Mouse (Mus musculus) cortical plate, adult 2 months (tissue): Measurements from ENCODE around the gene Btbd10. TPM values are rescaled to one million over a fixed set of nuclear protein-coding genes. Genes with fewer than 3 reads are reported as not detected.

ENCODE experiments used
- H3K27ac ChIP-seq: fragments of 200-500 bp; 2 replicates; pipeline ENCODE4 v1.5.1; 2012; ENCODE audit warnings: low read length, control low read depth, inconsistent platforms; ENCODE audit not compliant: insufficient read depth
- H3K4me1 ChIP-seq: fragments of 200-500 bp; 2 replicates; pipeline ENCODE4 v1.6.1; 2011; ENCODE audit warnings: low read length; ENCODE audit not compliant: control insufficient read depth, insufficient read depth
- H3K4me3 ChIP-seq: fragments of 200-500 bp; 2 replicates; pipeline ENCODE4 v1.5.1; 2011; ENCODE audit warnings: mild to moderate bottlenecking, low read length, control low read depth; ENCODE audit not compliant: insufficient read depth
- CTCF ChIP-seq: fragments of 200-500 bp; IDR thresholded peaks from 2 replicates; pipeline ENCODE4 v1.5.1; 2011; ENCODE audit warnings: mild to moderate bottlenecking, control low read depth, low read length; ENCODE audit not compliant: insufficient read depth; ENCODE audit errors: extremely low read depth
- POLR2A ChIP-seq: fragments of 200-500 bp; IDR thresholded peaks from 2 replicates; pipeline ENCODE4 v1.6.1; 2011; ENCODE audit warnings: mild to moderate bottlenecking, low read length, control low read depth; ENCODE audit not compliant: insufficient read depth; ENCODE audit errors: extremely low read depth
- polyA plus RNA-seq: library from polyadenylated mRNA; depleted of rRNA; stranded (reverse); fragments of >200 nt; gene quantifications from 2 replicates; pipeline ENCODE4 v1.2.3, GENCODE M21; 2012; rRNA removed

Btbd10 gene
- 75.1 and 81.9 TPM in 2 replicates for polyA plus RNA-seq

GRCm38 (mm10) chr7:113368746-113369619 is at the start of gene Btbd10:
Btbd10 (minus strand) TSS chr7:113369392.
- TF ChIP-seq CTCF, result no peak
- TF ChIP-seq POLR2A, result peak; percentile 95
- no peak within 1 kb of the TSS for H3K27ac ChIP-seq

GRCm38 (mm10) chr7:113416536-113416935 is 47.3 kb upstream of the Btbd10 start:
- 0 out of 2 replicates have a peak, but pooled peaks cover 2% of the 10 kb centered on the region for H3K4me1 ChIP-seq
- H3K4me3 ChIP-seq, result no peak overlapping the region
- no peak for TF ChIP-seq CTCF
- no peak for TF ChIP-seq POLR2A
- no peak overlapping the region for H3K27ac ChIP-seq

More at GRCm38 (mm10) chr7:113368746-113369619, at the start of gene Btbd10:
- Histone ChIP-seq H3K4me3 (peak within 1 kb of the TSS; percentile 57), H3K4me1 (peaks cover 2% of the 10 kb centered on the region; the same call in 1 of the 2 replicates)

- TF ChIP-seq CTCF (no peak), POLR2A (no peak)
- H3K27ac ChIP-seq, result no peak overlapping the region
Measured at GRCm38 (mm10) chr7:113415256-113415655, 46.1 kb upstream of the Btbd10 start.

GRCm38 (mm10) chr7:113408712-113409111 is 39.5 kb upstream of the Btbd10 start:
- Histone ChIP-seq H3K4me1 (no peaks in the 10 kb centered on the region), H3K4me3 (no peak overlapping the region), H3K27ac (no peak overlapping the region)
- TF ChIP-seq CTCF, result no peak
- TF ChIP-seq POLR2A, result no peak

More at GRCm38 (mm10) chr7:113415256-113415655, 46.1 kb upstream of the Btbd10 start:
- no peak overlapping the region for H3K4me3 ChIP-seq
- H3K4me1 ChIP-seq, result 0 out of 2 replicates have a peak, but pooled peaks cover 2% of the 10 kb centered on the region

GRCm38 (mm10) chr7:113398083-113398482 is 28.9 kb upstream of the Btbd10 start:
- TF ChIP-seq CTCF (no peak), POLR2A (no peak)
- no peak overlapping the region for H3K27ac ChIP-seq
- H3K4me1 ChIP-seq, result peaks cover 3% of the 10 kb centered on the region; the same call in 1 of the 2 replicates
- H3K4me3 ChIP-seq, result no peak overlapping the region

- TF ChIP-seq CTCF (no peak), POLR2A (no peak)
- H3K4me1 ChIP-seq, result peaks cover 3% of the 10 kb centered on the region; the same call in 1 of the 2 replicates
- H3K27ac ChIP-seq, result no peak overlapping the region
- no peak overlapping the region for H3K4me3 ChIP-seq
Measured at GRCm38 (mm10) chr7:113396661-113397060, 27.5 kb upstream of the Btbd10 start.

- no peak overlapping the region for H3K27ac ChIP-seq
- TF ChIP-seq CTCF, result no peak
- no peak for TF ChIP-seq POLR2A
- no peaks in the 10 kb centered on the region for H3K4me1 ChIP-seq
- no peak overlapping the region for H3K4me3 ChIP-seq
Measured at GRCm38 (mm10) chr7:113391619-113392018, 22.4 kb upstream of the Btbd10 start.

- H3K4me3 ChIP-seq, result no peak within 1 kb of the TSS
- H3K4me1 ChIP-seq, result no peaks in the 10 kb centered on the region
- TF ChIP-seq CTCF, result no peak
- TF ChIP-seq POLR2A, result no peak
- H3K27ac ChIP-seq, result no peak within 1 kb of the TSS
Measured at GRCm38 (mm10) chr7:113388470-113388869, 19.3 kb upstream of the Btbd10 start, which contains the start of gene Pth. Pth (minus strand) TSS chr7:113388570.

GRCm38 (mm10) chr7:113377875-113378658 is 8.9 kb upstream of the Btbd10 start:
- no peak for TF ChIP-seq POLR2A
- peak; percentile 92 for TF ChIP-seq CTCF
- no peaks in the 10 kb centered on the region; the same call in 1 of the 2 replicates for H3K4me1 ChIP-seq
- H3K27ac ChIP-seq, result no peak overlapping the region
- no peak overlapping the region for H3K4me3 ChIP-seq

GRCm38 (mm10) chr7:113372682-113373081 is 3.5 kb upstream of the Btbd10 start:
- Histone ChIP-seq H3K4me3 (no peak overlapping the region), H3K4me1 (peaks cover 2% of the 10 kb centered on the region; the same call in 1 of the 2 replicates), H3K27ac (no peak overlapping the region)
- TF ChIP-seq CTCF, result no peak
